Mouse (Mus musculus) left cerebral cortex, adult 8-10 months (tissue): ENCODE results near the gene Mettl21c. TPM values are rescaled to one million over a fixed set of nuclear protein-coding genes. Genes with fewer than 3 reads are reported as not detected.

Experiments
- total RNA-seq, 4 experiments: library from RNA; stranded (reverse); gene quantifications; 2 replicates each; pipeline ENCODE4 v1.2.4; 2022

The Mettl21c gene
- total RNA-seq, 4 experiments from 2014 or later: 0.11 TPM; not detected in 3

Other genes starting within 250 kb of the Mettl21c start
- 10 to 100 TPM; 43.1 to 59.2 (median 49.6) TPM for gene Uxs1, start 192.2 kb downstream of the Mettl21c start, total RNA-seq
- 10 to 100 TPM; 45.1 to 49.1 (median 46.9) TPM for gene Tpp2, start 86.4 kb downstream of the Mettl21c start, total RNA-seq
- gene Gm8251, start 41.9 kb upstream of the Mettl21c start, total RNA-seq: not detected
- 10 to 100 TPM in 2 of 4 experiments, 1 to 10 TPM in 2; 7.1 to 10.5 (median 10.1) TPM for gene Tex30, start 82.4 kb upstream of the Mettl21c start, total RNA-seq
- gene Kdelc1, start 98.8 kb upstream of the Mettl21c start, total RNA-seq: 10 to 100 TPM in 2 of 4 experiments, 1 to 10 TPM in 2; 8.2 to 10.5 (median 10.0) TPM
- 10 to 100 TPM; 35.9 to 40.2 (median 39.1) TPM for gene Bivm, start 98.9 kb upstream of the Mettl21c start, total RNA-seq
- 10 to 100 TPM; 20.8 to 24.0 (median 22.3) TPM for gene Ercc5, start 127.7 kb upstream of the Mettl21c start, total RNA-seq
- under 1 TPM in 1 of 4 experiments, not detected in 3; 0.21 TPM for gene Mettl21e, start 198.9 kb upstream of the Mettl21c start, total RNA-seq